Mouse (Mus musculus): ENCODE results near the gene Mettl25. TPM values are rescaled to one million over a fixed set of nuclear protein-coding genes. Genes with fewer than 3 reads are reported as not detected.

Gene Mettl25
- 9.9 TPM for polyA plus RNA-seq (2017; shearing (Covaris generic))

DNA sequence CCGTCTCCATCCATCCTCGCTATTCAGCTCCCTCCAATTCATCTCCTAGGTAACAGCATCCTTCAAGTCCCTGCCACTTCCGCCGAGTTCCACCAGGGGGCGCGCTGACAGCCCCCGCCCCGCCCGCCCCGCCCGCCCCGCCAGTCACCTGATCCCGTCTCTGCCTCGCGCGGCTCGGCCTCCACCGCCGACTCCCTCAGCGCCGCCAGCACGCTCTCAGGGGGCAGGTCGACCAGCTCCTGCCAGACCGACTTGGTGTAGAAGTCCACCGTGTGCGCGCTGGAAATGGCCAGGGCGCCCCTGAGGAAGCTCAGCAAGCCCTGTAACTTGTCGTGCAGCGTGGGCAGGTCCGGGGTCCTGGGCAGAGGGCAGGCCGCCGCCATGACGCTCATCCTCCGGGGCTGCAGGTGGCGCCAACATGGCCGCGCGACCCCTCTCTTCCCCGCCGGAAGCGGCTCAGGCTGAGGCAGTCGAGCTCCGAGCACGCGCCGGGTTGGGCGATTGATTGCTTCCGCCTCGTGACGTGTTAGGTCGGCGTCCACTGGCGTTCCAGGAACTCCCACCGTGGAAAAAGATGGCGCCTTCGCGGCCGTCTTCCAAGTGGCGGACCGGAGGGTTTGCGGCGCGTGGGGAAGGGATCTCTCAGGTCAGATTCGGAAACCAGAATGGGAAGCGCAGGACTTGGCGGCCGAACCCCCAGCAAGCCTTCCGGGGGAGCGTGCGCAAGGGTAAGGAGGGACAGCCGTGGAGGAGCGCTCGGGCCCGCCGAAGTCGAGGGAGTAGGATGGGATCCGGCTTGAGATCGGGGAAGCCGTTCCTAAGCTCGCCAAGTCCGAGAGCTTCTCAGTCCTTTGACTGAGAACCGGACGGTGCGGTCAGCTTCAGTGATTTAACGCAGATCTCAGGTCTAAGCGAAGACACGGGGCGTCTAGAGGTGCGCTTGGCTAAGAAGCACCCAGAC is at the start of gene Mettl25, which contains the start of gene Ccdc59:
Gene Mettl25, minus strand, starts transcription at position 453 of the 961 bp plus-strand sequence.
Gene Ccdc59, plus strand, starts transcription at position 140 of the 961 bp plus-strand sequence.

Other genes starting within 250 kb of the Mettl25 start
- 58.2 TPM for gene Ccdc59, start 313 bp downstream of the Mettl25 start, polyA plus RNA-seq (2017; shearing (Covaris generic))

All from CD4-positive, CD25-positive, alpha-beta regulatory T cell (primary cell).